Mouse (Mus musculus): Measurements from ENCODE around the gene Ppp2r5b. TPM values are rescaled to one million over a fixed set of nuclear protein-coding genes. Genes with fewer than 3 reads are reported as not detected.
A peak's percentile ranks its signal among the peaks of the same experiment; 100 is the strongest.

Ppp2r5b gene
- total RNA-seq, 2 experiments from 2014 or later = 149 to 158 TPM

DNA sequence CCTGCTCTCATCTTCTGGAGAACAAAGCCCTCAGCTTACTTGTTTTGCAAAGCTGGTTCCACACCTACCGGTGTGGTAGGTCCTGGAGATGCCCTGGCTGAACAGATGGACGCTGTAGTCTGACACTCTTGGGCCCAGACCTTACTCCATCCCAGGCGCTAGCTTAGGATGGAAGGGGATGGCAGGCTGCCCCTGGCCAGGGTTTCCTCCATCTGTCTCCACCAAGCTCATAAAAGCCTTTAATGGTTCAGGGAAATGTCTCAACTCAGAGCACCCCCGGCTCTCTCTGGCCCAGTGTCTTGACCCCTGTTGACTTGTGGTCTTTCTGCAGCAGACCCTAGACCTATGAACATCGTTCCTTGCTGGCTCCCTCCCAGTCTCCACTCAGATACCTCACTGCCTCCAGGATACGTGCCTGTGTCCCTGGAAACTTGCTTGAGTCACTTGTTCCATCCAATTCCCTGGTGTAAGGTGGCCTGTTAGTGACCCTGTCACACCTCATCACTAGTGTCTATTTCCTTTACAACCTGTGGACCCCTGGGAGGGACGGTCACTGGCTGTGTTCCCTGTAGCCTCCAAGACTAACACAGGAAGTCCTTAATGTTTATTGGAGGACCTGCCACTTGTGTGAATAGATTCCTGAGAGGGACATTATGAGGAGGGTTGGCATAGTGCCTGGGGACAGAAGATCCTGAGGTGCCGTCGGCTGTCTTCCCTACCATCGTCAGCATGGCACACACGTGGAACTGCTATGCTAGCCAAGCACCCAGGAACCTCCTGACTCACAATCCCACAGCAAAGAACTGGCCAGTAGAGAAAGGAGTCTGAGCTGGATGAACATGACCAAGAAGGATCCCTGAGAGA, 31.9 kb upstream of the Ppp2r5b start:
- intact Hi-C loops (cut with DNase I) = loop anchor here (1.0 to 2.0 kb wide), 2 partner anchors 38 to 63 kb away; no protein-coding TSS in a partner anchor
- no peak for DNase-seq (ENCODE audit: extremely low spot score in 1 of 2, low spot score in 2 of 2)
- no peak for TF ChIP-seq CTCF (IDR thresholded peaks at IDR 0.05)
- no peak overlapping the region for H3K4me3 ChIP-seq
- H3K27ac ChIP-seq = no peak overlapping the region

- Histone ChIP-seq H3K27ac (no peak overlapping the region), H3K4me3 (no peak overlapping the region)
- no peak for DNase-seq (ENCODE audit: extremely low spot score in 1 of 2, low spot score in 2 of 2)
- peak; percentile 30 for TF ChIP-seq CTCF (IDR thresholded peaks at IDR 0.05)
- intact Hi-C loops (cut with DNase I) = no loop called here
Measured at GRCm38 (mm10) chr19:6265727-6266182, 30.1 kb upstream of the Ppp2r5b start.

- no peak overlapping the region for H3K27ac ChIP-seq
- intact Hi-C loops (cut with DNase I) = no loop called here
- no peak for DNase-seq (ENCODE audit: extremely low spot score in 1 of 2, low spot score in 2 of 2)
- no peak for TF ChIP-seq CTCF (IDR thresholded peaks at IDR 0.05)
- H3K4me3 ChIP-seq = no peak overlapping the region
Measured at GRCm38 (mm10) chr19:6264945-6265344, 29.3 kb upstream of the Ppp2r5b start.

GRCm38 (mm10) chr19:6264200-6264599, 28.5 kb upstream of the Ppp2r5b start:
- peak in 1 of 2 experiments; percentile 52 for DNase-seq (ENCODE audit: extremely low spot score in 1 of 2, low spot score in 2 of 2)
- intact Hi-C loops (cut with DNase I) = no loop called here
- no peak for TF ChIP-seq CTCF (IDR thresholded peaks at IDR 0.05)
- Histone ChIP-seq H3K4me3 (no peak overlapping the region), H3K27ac (peak overlapping the region; percentile 57)

DNA sequence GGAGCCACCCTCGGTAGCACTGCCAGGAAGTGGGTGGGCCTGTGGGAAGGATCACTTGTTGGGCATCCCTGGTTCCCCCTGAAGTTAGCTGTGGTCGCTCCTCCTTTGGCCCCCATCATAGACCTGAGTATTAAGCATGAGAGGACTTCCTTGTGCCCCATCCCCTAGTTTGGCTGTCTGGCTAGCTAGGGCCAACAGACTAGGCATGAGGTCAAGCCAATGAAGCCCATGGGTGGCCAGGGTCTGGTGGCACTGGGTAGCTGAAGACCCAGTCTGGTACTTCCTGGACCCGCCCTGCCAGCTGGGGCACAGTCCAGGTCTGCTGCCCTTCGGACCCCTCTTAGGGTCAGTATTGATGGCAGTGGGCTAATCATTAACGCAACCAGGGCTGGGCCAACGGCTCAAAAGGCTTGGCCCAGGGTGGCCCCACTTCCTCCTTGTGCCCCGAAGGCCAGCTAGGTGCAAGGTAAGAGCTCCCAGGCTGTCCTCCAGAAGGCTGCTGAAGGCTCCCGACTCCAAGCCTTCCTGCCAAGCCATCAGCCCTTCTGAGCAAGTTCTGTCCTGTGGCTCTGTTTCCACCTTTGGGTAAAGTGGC, 27.3 kb upstream of the Ppp2r5b start:
- DNase-seq (ENCODE audit: extremely low spot score in 1 of 2, low spot score in 2 of 2) = no peak
- intact Hi-C loops (cut with DNase I) = no loop called here
- TF ChIP-seq CTCF (IDR thresholded peaks at IDR 0.05) = no peak
- Histone ChIP-seq H3K4me3 (no peak overlapping the region), H3K27ac (no peak overlapping the region)

DNA sequence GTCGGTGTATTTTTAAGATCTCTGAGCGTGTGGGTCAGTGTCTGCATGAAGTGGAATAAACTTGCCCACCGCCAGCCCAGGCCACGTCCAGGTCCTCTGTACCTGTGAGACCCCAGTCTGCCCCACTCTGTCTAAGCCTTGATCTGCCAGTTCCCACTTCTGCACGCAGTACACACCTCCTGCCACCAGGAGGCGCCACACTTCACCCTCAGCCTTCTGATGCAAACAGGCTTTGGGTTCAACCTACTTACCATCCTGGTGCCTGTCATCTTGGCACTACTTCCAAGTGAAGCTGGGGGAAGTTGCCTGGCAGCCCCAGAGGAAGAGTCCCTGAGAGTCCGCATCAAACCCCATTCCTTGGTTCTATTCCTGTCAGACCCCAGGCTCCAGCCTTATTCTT, 26.6 kb upstream of the Ppp2r5b start:
- Histone ChIP-seq H3K4me3 (no peak overlapping the region), H3K27ac (no peak overlapping the region)
- intact Hi-C loops (cut with DNase I) = no loop called here
- peak; percentile 90 for TF ChIP-seq CTCF (IDR thresholded peaks at IDR 0.05)
- DNase-seq (ENCODE audit: extremely low spot score in 1 of 2, low spot score in 2 of 2) = peak; percentile 47 to 59

GRCm38 (mm10) chr19:6261379-6261778, 25.7 kb upstream of the Ppp2r5b start:
- no peak overlapping the region for H3K4me3 ChIP-seq
- DNase-seq (ENCODE audit: extremely low spot score in 1 of 2, low spot score in 2 of 2) = no peak
- TF ChIP-seq CTCF (IDR thresholded peaks at IDR 0.05) = no peak
- intact Hi-C loops (cut with DNase I) = no loop called here
- H3K27ac ChIP-seq = no peak overlapping the region

DNA sequence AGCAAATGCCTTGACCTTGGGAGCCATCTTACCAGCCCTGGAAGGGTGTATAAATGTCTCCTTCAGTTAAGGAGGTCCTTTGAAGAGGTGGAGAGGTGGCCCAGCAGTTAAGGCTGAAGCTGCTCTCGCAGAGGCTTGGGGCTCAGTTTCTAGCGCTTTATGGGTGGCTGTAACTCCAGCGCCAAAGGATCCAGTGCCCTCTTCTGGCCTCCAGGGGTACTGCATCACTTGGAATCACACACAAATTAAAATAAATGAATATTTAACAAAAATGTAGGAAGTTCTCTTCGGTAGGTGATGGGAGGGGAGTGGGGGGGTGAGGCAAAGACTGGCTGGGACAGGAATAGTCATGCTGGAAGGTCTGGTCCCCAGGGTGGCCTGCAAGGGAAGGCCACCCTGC, 25.3 kb upstream of the Ppp2r5b start:
- TF ChIP-seq CTCF (IDR thresholded peaks at IDR 0.05) = peak; percentile 49
- Histone ChIP-seq H3K27ac (no peak overlapping the region), H3K4me3 (no peak overlapping the region)
- intact Hi-C loops (cut with DNase I) = no loop called here
- DNase-seq (ENCODE audit: extremely low spot score in 1 of 2, low spot score in 2 of 2) = no peak

GRCm38 (mm10) chr19:6260428-6260827, 24.8 kb upstream of the Ppp2r5b start:
- TF ChIP-seq CTCF (IDR thresholded peaks at IDR 0.05) = peak; percentile 40
- Histone ChIP-seq H3K4me3 (no peak overlapping the region), H3K27ac (no peak overlapping the region)
- DNase-seq (ENCODE audit: extremely low spot score in 1 of 2, low spot score in 2 of 2) = no peak
- intact Hi-C loops (cut with DNase I) = no loop called here

GRCm38 (mm10) chr19:6253021-6253420, 17.3 kb upstream of the Ppp2r5b start:
- DNase-seq (ENCODE audit: extremely low spot score in 1 of 2, low spot score in 2 of 2) = no peak

GRCm38 (mm10) chr19:6247526-6248300, 12.0 kb upstream of the Ppp2r5b start:
- no peak for DNase-seq (ENCODE audit: extremely low spot score in 1 of 2, low spot score in 2 of 2)
- no peak overlapping the region for H3K27ac ChIP-seq
- no peak overlapping the region for H3K4me3 ChIP-seq
- intact Hi-C loops (cut with DNase I) = loop anchor here (5.0 kb wide), 1 partner anchor 700 kb away; no protein-coding TSS in a partner anchor
- no peak for TF ChIP-seq CTCF (IDR thresholded peaks at IDR 0.05)

More at GRCm38 (mm10) chr19:6253021-6253420, 17.3 kb upstream of the Ppp2r5b start:
- H3K27ac ChIP-seq = no peak overlapping the region
- TF ChIP-seq CTCF (IDR thresholded peaks at IDR 0.05) = no peak
- no peak overlapping the region for H3K4me3 ChIP-seq
- intact Hi-C loops (cut with DNase I) = no loop called here

- H3K4me3 ChIP-seq = no peak overlapping the region
- intact Hi-C loops (cut with DNase I) = loop anchor here (5.0 kb wide), 1 partner anchor 701 kb away; no protein-coding TSS in a partner anchor
- H3K27ac ChIP-seq = no peak overlapping the region
- no peak for DNase-seq (ENCODE audit: extremely low spot score in 1 of 2, low spot score in 2 of 2)
- TF ChIP-seq CTCF (IDR thresholded peaks at IDR 0.05) = no peak; the same call in 1 of the 2 replicates
Measured at GRCm38 (mm10) chr19:6245806-6246205, 10.1 kb upstream of the Ppp2r5b start.

Data from left cerebral cortex, adult 2 months (tissue).